Mouse (Mus musculus): Measurements from ENCODE around the gene Yaf2.

The Yaf2 gene

GRCm38 (mm10) chr15:93285244-93285643, 51.5 kb downstream of the Yaf2 start:
- no peak for DNase-seq

DNA sequence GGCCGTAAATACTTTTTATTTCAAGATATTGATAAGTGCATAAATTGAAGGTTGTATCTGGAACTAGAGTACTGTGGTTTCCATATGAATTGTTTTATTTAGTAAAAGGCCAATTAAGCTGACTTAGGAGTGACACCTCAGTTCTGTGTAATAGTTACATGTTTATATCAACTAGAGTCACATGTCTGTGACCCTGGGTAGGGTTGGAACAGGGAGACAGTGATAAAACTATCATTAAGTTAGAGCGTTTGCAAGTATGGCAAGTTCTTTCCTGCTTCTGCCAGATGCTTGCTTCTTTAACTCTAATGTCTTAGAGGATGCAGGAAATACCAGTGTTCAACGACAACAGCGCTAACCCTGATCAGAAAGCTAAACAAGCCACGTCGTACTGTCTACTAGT, 52.4 kb downstream of the Yaf2 start:
- no peak for DNase-seq

DNA sequence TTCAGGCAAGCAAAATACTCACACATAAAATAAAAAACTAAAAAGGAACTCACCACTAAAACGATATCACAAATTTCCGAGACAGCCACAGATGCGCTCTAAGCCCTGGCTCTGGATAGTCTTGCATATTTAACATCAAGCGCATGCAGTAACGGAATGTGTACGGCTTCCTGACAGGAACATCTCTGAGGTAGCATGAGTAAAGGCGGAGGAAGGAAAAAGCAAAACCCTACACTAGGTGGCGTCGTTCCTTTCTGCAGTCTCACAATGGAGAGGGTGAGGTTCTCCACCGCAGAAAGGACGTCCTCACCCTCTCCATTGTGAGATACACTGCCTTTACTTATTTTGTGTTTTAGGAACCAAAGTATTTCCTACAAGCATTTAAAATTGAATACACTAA, 53.4 kb downstream of the Yaf2 start:
- no peak for DNase-seq

GRCm38 (mm10) chr15:93276276-93276675, 60.5 kb downstream of the Yaf2 start:
- DNase-seq, result peak; percentile 49

GRCm38 (mm10) chr15:93275623-93276022, 61.1 kb downstream of the Yaf2 start:
- no peak for DNase-seq

- peak; percentile 100 for DNase-seq
These were observed 61.8 kb downstream of the Yaf2 start, which contains the start of gene Gxylt1 for GRCm38 (mm10) chr15:93274679-93275583. Gene Gxylt1, minus strand, starts transcription at chr15:93275179.

- DNase-seq, result peak; percentile 44
These were observed 62.7 kb downstream of the Yaf2 start for GRCm38 (mm10) chr15:93273788-93274678.

DNA sequence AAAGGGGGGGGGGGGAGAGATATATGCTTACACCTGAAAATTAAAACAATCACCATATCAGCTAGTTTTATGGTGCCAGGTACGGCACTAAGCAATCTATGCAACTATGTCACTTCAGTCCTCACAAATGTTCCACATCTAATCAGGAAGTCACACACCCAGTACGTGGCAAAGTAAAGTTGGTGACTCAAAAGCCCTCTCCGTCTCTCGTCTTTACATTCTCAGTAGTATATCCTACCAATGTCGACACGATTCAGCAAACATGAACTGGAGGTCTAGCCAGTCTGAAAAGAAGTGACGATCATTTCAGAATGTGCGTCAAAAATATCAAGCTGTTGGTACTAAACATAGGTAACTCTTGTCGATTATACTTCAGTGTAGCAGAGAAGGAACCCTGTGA, 63.8 kb downstream of the Yaf2 start:
- DNase-seq, result no peak

GRCm38 (mm10) chr15:93270289-93270855, 66.4 kb downstream of the Yaf2 start:
- DNase-seq, result no peak

DNA sequence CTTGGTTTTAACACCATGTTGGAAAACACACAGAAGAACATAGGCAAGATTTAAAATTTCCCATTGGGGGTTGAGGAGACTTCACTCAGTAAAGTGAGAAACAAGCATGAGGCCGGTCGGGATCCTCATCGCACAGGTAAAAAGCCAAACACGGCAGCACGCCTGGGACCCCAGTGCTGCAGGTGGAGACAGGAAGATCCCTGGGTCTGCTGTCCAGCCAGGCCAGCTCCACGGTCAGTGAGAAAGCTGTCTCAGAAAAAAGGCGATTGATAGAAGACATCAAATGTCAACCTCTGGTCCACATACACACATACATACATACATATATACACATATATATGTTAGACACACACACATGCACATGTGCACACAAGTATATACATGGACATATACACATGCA, 67.2 kb downstream of the Yaf2 start:
- DNase-seq, result no peak

- no peak for DNase-seq
These were observed 68.7 kb downstream of the Yaf2 start for GRCm38 (mm10) chr15:93268001-93268400.

DNA sequence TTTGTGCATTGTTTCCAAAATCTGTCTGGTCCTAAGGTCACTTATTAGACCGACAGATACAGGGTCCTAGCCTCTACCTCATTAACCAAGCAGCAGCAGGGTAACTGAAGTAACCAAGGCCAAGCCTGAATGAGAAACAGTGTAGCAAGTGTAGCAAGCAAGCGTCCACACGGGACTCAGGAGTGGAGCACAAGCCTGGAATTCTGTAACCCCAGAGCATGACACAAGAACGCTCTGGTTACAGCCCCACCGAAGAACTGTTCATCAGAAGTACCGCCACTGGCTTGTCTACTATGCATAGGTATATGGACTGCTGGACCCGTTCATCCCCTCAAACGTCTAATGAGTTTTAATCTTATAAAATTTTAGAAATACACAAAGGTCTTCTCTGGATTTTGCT, 69.3 kb downstream of the Yaf2 start:
- DNase-seq, result no peak

DNA sequence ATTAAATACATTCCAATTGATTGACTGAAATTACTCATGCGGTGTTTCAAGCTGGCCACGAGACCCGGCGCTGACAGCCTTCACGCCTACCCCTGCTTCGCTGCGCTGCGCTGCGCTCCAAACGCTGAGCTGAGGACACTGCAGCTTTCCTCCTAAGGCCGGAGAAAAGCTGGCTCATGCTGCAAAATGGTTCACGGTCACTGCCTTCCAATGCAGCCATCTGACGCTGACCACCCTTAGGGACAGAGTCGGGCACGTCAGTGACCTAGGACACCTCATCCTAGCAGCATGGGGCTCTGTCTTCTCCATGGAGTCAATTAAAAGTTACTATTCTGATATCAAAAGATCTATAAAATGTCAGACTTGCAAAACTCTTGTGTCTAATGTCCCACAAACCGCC, 70.4 kb downstream of the Yaf2 start:
- no peak for DNase-seq

GRCm38 (mm10) chr15:93265728-93266127, 71.0 kb downstream of the Yaf2 start:
- DNase-seq, result peak; percentile 86

- DNase-seq, result no peak
These were observed 71.5 kb downstream of the Yaf2 start for GRCm38 (mm10) chr15:93265231-93265630.

DNA sequence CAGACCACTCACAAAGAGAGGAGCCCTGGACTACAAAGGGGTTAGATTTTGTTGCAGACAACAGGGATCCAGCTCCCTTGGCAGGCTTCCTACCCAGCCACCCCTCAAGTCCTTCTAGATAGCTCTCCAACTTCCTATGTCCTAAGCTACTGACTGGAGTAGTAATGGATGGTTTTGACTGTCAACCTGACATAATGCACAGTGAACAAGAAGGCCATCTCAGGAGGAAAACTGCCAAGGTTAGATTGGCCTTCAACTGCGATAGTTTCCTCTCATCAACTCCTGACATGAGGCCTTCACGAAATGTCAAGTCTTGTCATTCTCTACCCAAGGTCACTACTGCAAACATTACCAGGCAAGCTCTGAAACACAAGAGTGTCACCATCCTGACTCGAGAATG, 72.5 kb downstream of the Yaf2 start:
- DNase-seq, result no peak

- no peak for DNase-seq
These were observed 73.2 kb downstream of the Yaf2 start for GRCm38 (mm10) chr15:93263566-93263965.

DNA sequence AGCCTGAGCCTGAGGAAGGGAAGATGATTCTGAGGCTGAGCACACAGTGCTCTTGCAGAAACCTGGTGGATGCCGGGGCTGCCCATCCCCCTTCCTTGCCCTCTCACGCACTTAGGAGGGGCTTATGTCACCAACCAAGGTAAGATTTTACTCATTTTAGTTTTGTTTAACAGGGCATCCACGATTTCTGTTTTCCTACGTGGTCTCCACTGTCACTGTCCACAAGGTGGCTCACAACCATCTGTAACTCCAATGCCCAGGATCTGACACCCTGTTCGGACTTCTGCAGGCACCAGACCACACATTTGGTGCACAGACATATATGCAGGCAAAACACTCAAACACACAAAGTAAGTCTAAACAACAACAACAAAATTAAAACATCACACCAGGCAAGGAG, 73.9 kb downstream of the Yaf2 start:
- DNase-seq, result no peak

GRCm38 (mm10) chr15:93262274-93262673, 74.5 kb downstream of the Yaf2 start:
- DNase-seq, result no peak

DNA sequence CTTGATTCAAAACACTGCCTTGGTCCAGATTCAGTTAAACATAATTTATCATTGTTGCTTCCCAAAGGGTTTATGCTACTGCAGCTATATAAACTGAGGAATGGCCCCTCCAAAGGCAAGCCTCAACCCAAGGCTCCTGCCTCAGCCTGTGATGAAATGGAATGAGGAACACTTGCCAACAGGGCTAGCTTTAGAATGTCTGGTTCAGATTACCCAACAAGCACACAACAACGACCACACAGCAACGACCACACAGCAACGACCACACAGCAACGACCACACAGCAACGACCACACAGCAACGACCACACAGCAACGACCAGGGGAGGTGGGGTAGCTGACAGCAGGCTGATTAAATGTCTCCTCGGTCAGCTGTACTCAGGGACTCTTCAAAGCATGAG, 76.8 kb downstream of the Yaf2 start:
- no peak for DNase-seq

DNA sequence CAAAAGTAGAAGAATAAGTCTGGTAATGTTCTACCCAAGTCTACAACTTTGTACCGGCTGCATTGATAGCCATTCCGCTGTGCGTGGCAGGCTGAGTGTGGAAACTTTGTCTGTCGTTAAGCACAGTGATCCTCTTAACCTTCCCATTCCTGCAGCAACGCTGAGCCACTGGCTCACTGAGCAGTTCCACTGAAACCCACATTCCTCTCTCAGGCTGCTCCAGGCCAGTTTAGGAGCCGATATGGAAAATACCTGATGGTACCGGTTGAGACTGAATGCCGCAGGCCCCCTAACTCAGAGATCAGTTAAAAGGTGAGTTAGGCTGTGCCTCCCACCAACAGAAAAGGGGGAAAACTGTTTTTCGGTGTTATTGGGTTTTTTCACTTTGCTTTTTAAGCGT, 81.4 kb downstream of the Yaf2 start:
- no peak for DNase-seq

DNA sequence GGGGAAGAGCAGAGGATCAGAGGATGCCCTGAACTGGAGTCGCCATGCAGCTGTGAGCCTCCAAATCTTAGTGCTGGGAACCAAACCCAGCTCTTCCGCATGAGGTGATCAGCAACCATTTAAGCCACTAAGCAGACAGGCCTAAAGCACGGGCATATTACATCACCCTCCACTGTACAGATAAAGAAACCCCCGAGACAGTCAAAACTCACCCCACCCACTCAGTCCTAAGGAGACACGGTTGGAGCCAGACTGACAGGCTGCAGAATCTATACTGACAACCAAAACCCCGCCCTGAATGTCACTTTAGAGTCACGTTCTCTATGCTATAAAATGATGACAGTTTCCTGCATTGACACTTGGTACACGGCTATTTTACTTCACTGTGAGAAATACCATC, 83.6 kb downstream of the Yaf2 start:
- no peak for DNase-seq

GRCm38 (mm10) chr15:93252396-93252795, 84.3 kb downstream of the Yaf2 start:
- no peak for DNase-seq
